Mouse (Mus musculus) retina, embryonic 14.5 days (tissue): Measurements from ENCODE around the gene Strn4.

Source experiments
- DNase-seq: peaks from one replicate; pipeline ENCODE4 v3.0.0-alpha.2; 2015; ENCODE audit warnings: low spot score

The Strn4 gene

GRCm38 (mm10) chr7:16815351-16815941, at the start of gene Strn4:
Gene Strn4 (plus strand): TSS chr7:16815889.
- DNase-seq = peak; percentile 69

DNA sequence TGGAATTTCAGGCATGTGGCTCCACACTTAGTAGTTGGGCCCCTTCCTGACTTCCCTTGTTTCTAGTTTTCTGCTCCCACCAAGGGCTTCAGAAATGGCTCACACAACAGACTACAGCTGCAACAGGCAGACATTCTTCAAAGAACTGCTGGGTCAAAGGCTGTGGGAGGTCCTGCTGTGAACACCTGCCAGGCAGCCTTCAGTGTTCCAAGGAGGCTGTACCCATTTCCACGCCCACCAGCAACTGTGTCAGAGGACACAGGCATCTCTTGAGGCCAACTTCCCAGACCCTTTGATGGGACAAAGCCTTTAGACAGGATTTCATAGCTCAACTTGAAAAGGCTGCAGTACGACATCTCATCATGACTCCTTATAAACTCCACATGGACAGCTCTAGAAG, 49.2 kb upstream of the Strn4 start:
- DNase-seq = no peak

GRCm38 (mm10) chr7:16775888-16776287, 39.8 kb upstream of the Strn4 start:
- DNase-seq = no peak

- DNase-seq = no peak
These were observed 35.6 kb upstream of the Strn4 start for GRCm38 (mm10) chr7:16780076-16780475.

DNA sequence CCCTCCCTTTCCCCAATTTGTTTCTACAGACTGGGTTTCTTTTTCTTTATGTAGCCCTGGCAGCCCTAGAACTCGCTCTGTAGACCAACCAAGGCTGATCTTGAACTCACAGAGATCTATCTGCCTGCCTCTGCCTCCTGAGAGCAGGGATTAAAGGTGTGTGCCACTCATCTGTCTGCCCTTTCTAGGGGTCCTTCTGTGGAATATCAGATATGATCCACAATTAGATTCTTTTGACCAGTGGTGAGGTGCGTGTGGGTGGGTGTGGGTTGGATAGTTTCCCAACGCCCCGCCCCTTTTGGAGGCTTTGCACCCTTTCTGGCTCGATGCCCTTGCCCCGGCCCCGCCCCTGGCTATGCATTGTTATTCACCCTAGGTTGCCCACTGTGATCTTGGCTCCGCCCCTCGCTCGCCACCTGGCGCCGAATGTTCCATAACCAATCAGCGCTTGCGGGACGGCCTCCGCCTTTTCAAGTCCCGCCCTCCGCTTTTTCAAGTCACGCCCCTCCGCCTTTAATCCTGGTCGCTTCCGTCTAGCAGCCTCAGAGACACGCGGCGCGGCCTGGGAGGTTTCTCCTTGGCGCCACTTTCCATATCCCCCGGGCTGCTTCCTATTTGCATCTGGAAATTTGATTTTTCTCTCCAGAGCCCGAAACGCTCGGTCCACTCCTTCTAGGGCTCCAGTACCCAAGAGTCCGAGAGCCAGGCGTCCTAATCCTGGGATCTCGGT, 34.7 kb upstream of the Strn4 start, which contains the start of gene Slc1a5:
Slc1a5 (plus strand) TSS at position 516 of the 730 bp plus-strand sequence.
- DNase-seq = peak; percentile 97

DNA sequence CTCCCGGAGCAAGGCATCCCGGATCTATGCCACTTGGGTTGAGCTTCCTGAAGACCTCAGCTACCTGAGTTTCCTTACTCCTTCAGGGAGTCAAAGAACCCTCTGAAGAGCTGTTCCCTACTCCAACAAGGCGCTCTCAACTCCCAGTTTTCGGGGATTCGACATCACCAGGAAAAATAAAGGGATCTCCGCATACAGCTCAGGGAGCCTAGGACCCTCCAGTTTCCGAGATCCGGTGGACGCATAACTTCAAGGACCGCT, 34.2 kb upstream of the Strn4 start:
- no peak for DNase-seq

GRCm38 (mm10) chr7:16781816-16782554, 33.7 kb upstream of the Strn4 start:
- DNase-seq = peak; percentile 47

DNA sequence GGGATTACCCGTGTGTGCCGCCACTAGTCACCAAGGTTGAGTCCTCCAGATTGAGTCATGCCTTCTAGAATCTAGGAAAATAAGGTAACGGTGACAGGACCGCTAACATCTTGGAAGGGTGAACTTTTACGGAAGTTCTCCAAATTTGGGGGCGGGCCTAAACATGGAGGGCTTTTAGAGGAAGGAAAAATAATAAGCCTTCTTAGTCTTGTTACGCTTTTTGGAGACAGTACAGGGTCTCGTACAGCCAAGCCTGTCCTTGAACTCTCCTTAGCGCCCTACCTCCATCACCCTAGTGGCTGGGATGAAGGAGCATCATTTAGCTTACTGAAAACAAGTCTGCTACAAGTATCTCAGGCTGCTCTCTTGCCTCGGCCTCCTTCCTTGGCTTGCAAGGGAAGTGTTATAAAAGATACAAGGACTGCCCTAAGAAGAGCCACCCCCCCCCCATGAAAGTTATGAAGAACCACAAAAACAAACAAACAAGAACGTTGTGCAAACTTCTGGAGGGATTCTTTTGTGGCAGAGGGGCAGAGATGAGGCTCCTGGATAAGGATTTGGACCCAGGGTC, 33.0 kb upstream of the Strn4 start:
- DNase-seq = peak; percentile 21

DNA sequence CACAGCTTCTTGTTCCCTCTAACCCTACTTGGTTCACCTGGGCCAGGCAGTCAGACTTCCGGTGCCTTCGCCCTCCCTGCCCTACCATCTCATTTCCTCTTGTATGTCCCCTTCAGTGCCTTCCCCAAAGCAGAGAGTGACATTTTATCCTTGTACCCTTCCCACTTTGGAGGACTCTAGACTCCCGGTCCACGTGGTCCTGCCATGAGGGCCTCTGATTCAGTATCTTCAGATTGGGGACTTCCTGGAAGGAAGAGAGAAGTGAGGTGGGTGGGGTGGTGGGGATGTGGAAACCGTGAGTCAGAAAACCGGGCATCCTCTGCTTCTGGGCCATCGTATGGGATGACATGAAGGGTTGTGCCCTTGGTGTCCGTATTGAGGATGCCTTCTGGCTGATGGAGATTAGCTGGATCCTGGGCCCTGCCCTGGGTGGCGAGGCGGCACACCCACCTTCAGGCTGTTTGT, 32.4 kb upstream of the Strn4 start:
- DNase-seq = no peak

DNA sequence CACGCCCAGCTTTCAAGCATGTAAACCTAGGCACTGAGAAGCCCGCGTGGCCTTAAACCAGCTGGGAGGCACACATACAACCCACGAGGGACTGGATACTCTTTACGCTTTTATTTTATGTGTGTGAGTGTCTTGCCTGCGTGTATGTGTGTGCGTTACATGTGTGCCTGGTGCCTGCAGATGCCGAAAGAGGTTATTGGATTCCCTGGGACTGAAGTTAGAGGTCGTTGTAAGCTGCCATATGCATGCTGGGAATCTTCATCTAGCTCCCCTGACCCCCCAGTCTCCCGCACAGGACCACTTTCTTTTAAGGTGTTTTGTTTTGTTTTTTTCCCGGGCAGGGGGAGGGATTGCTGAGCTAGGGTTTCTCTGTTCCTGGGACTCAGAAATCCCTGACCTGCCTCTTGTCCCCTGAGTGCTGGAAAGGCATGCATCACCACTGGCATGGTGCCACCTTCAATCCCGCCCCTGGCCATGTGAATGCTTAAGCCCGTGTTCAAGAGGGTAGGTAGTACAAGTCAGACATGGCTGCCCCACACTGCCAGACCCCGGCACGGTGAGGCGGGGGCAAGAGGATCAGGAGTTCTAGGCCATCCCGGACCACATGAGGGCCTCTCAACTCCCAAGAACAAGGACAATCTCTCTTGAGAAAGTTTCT, 31.8 kb upstream of the Strn4 start:
- no peak for DNase-seq

DNA sequence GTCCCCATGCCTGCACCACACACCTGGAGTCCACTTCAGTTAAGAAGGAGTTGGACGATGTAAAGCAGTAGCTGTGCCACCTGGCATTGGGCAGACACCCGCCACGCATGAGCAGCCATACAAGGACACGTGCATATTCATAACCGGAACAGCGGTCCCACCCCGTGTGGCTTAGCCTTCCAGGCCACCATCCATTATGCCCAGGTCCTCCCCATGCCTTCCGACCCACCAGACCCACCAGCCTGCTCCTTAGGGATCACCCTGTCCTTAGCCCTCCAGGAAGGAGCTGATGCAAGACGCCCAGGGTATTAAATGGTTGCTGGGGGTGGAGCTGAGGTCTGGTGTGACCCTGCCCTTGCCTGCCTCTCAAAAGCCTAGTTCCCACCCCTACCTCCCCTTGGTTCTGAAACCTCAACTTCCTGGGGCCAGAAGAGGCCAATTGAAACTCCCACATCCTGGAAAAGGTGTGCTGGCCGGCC, 31.2 kb upstream of the Strn4 start:
- DNase-seq = no peak

GRCm38 (mm10) chr7:16785541-16786083, 30.1 kb upstream of the Strn4 start:
- DNase-seq = no peak

DNA sequence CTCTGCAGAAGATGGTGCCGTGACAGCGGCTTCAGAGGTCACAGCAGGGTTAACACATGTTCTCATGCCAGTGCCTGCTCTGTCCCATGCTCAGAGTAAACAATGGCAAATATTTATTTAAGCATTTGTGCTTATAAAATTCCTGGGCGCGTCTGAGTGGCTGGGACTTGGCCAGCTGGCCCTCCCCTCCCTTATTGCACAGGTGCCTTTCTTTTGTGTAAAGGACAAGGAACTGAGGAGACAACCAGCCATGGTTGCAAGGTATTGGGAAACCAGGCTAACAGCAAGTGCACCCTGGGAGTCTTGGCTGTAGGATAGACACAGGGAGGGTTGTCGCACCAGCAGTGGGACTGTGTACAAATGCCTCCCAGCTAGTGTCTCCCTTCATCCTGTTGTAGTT, 23.4 kb upstream of the Strn4 start:
- no peak for DNase-seq

- no peak for DNase-seq
These were observed 22.5 kb upstream of the Strn4 start for GRCm38 (mm10) chr7:16793010-16793725.

DNA sequence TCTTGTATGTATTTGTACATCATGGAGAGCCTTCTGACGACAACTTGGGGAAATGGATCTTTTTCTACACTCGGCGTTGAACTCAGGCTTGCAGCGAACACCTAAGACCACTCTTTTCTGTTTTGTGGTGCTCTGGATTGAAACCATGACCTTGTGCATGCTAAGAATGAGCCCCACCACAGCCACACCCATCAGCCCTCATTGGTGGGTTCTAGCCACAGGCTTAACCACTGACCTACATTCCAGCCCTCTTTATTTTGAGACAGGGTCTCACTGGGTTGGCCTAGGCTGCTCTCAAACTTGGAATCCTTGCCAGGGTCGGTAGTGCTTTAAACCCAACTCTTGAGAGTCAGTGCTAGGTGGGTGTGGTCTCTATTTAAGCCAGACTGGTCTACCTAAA, 20.8 kb upstream of the Strn4 start:
- no peak for DNase-seq

GRCm38 (mm10) chr7:16804409-16805028, 11.2 kb upstream of the Strn4 start:
- DNase-seq = peak; percentile 81

DNA sequence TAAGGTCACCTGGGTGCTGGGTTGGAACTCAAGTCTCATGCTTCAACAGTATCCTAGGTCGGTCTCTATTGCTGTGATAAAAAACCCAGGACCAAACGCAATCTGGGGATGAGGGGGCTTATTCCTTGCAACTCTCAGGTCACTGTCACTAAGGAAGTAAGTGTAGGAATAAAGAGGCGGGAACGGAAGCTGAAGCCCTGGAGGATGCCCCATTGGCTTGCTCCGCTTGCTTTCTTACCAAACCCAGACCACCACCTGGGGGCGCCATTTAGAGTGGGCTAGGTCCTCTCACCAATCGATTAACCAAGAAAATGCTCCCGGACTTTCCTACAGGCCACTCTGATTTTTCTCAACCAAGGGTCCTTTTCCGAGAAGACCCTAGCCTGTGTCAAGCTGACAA, 7.8 kb upstream of the Strn4 start:
- DNase-seq = peak; percentile 41

DNA sequence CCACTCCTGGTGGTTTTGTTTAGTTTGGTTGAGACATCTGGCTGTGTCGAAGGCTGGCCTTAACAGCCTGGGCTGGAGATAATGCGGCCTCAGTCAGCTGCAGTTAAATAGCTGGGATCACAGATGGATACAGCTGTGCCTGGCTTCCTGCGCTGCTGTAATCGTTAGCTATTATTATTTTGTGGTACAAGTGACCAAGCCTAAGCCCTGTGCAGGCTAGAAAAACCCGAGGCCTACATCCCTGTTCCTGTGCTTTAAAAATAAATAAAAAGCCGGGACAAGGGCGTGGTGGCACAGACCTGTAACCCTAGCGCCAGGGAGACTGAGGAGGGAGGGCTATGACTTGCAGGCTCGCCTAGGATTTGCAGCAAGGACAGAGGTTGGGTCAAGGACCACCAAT, 7.0 kb upstream of the Strn4 start:
- no peak for DNase-seq

DNA sequence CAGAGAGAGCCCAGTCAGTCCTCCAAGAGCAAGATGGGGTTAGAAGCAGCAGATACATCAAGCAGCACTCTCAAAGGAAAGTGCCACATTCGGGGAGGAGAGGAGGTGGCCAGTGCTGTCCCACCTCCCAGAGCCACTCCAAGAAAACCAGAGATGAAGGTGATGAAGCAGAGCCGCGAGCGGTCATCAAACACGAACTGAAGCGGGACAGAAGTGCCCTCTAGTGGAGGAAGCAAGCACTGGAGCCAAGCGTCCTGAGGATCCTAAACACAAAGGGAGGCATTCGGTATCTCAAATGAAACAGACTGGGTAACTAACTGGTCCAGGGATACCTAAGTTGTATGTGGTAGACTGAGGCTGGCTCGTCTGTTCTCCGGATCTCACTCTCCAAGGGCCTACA, 6.0 kb upstream of the Strn4 start:
- DNase-seq = peak; percentile 82

DNA sequence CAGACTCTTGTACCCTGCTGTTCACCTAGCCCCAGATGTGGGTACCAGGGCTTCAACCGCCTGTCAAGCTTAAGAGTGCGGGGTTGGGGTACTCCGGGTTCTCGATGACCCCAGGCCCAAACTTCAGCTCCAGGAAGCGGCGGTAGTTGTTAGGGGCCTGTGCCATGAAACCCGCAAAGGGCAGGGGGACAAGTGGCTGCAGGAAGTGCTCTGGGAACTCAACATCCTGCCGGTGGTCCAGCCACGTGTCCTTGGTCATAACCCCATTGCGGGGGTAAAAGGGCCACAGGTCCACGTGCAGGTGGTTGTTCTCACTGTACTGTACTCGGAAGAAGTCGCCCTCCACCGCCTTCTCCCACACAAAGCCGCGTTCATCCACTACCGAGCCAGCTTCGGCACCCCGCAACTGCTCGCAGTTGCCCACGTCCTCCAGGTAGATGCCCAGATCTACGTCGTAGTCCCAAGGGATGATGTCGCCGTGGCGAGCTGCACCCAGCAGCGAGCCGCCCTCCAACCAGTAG, 5.2 kb upstream of the Strn4 start:
- DNase-seq = no peak
